Mouse (Mus musculus) naive thymus-derived CD4-positive, alpha-beta T cell, adult 2 months (primary cell): ENCODE measurements around the gene Tle3.

Experiments
- DNase-seq: peaks from one replicate; pipeline ENCODE4 v3.0.0-alpha.2; 2011; ENCODE audit warnings: low read depth

Gene Tle3

DNA sequence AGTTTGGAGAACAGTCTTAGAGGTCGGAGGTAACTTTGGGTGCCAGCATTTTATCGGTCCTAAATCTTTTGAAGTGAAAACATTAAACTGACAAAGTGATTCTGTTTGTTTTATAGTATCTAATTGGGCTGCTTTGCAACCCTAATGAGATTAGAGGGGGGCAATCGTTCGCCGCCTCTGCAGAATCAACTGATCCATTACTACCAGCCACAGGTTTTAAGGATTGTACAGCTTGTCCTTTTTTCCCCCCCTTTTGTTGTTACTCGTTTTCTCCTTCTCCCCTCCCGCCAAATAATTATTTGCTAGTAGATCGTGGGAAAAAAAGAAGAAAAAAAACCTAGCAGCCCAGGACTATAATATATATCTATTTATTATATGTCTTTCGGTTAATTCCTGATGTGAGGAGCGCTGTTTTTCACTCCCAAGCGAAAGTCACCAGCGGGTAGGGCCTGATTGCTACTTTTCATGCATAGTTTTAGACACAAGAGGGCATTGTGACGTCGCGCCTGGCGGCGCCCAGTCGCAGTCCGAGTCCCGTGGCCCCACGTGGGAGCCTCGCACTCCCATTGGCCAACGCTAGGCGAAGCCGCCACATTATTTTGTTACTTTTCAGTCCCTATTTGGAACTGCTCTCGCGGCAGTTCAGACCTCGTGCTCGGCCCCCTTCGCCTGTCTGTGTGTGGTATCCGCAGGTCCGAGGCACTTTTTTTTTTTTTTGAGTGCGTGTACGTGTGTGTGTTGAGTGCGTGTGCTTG lies at the start of gene Tle3:
Tle3 (plus strand) TSS at position 612 of the 755 bp plus-strand sequence.
- DNase-seq, result peak; percentile 98

DNA sequence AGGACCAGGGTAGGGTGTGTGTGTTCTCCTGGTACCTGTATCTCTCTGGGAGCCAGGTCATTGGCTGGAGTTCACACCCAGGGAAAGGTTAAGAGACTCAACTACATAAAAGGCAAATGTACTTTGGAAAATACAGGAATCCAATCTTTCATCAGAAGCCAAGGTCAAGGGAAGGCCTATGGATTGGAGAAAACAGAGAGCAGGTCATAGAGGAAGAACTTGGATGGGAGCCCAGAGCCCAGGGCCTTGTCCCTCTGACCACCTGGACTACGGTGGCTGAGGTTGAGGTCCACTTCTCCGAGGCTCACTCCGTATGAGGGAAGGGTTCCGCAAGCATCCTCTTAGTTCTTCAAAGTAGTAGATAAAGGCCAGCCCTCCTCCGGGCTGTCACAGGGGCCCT lies 48.9 kb upstream of the Tle3 start:
- DNase-seq, result no peak

- no peak for DNase-seq
Measured at GRCm38 (mm10) chr9:61323879-61324278, 48.3 kb upstream of the Tle3 start.

DNA sequence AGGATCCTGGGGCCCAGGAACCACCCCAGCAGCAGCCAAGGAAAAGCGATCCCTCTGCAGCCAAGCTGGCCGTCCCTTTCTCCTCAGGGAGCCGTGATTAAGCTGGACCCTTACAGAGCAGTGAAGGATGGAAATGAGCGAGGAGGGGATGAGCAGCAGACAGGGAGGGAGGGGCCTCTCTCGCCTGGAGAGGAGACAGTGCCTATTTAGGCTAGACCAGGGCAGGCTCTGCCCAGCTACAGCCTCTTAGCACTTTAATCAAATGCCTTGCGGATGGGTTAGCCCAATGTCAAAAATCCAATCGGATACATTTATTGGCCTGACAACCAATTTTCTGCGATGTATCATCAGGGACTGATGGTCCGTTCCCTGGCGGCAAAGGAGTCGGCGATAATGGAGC lies 47.8 kb upstream of the Tle3 start:
- no peak for DNase-seq

DNA sequence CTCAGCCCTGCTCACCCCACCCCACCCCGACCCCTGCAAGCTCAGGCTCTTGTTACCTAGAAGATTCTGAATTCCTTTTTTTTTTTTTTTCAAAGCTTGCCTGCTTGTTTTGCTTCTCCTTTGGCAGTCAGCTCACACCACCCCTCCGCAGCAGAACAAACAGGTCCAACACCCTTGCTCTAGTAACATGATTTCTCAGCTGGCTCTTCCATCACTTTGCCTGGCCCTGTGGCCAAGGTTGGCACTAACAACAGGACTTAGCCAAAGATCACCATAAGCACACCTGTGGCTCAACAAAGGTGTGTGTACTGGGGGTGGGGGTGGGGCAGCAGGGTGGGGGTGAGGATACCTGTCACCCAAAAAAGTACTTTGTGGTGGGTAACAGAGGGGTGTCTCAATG lies 47.2 kb upstream of the Tle3 start:
- no peak for DNase-seq

GRCm38 (mm10) chr9:61325931-61326351 lies 46.2 kb upstream of the Tle3 start:
- DNase-seq, result no peak

DNA sequence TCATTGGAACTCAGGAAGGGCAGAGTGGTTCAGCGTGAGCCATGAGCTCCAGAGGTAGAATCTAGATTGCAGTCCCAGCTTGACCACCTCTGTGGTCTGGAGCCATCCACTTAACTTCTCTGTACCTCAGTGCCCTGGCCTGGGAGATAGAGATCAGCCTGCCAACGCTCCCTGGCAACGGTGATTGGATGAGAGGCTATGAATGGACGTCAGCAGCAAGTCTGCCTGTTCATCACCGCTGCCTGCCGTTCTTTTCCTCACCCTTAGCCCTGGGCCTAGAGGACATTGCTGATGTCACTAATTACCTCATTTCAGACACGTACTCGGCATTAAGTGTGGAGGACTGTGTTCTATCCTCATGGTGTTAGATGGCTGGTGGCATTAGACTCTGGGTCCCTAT lies 45.2 kb upstream of the Tle3 start:
- no peak for DNase-seq

GRCm38 (mm10) chr9:61328173-61328572 lies 44.0 kb upstream of the Tle3 start:
- DNase-seq, result no peak

DNA sequence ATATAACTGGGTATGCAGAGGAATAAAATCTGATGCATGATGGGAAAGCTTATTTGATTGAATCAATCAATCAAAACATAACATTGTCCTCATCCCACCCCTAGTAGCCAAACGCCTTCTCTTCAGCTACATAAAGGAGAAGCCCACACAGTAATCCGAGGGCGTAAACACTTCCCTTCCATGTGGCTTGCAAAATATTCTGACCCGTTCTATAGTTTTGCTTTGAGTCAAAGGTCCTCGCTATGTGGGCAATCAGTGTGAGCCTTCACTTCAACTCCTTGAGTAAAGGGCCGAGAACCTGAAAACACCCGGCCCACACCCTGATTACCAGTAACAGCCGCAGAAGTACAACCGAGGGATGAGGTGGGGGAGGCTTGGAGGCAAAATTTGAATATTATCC lies 41.4 kb upstream of the Tle3 start:
- DNase-seq, result no peak

GRCm38 (mm10) chr9:61332226-61332936 lies 39.8 kb upstream of the Tle3 start:
- peak; percentile 23 for DNase-seq

DNA sequence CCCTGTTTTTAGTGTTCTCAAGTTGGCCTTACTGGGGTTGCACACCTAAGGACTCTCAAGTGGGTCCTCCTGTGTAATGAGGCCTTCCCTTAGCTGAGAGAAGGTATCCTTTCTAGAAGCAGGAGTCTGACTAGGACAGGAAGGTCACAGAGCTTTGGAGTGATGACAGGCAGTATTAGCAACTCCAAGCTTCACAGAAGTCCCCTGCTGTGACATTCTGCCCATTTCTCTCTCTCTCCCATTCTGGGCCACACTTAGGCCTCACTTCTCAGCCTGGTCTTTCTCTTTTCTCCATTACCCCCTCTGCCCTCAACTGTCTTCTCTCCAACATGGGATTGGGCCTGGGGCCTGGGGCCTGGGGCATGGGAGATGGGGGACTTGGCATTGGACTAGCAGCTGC lies 36.0 kb upstream of the Tle3 start:
- DNase-seq, result no peak

DNA sequence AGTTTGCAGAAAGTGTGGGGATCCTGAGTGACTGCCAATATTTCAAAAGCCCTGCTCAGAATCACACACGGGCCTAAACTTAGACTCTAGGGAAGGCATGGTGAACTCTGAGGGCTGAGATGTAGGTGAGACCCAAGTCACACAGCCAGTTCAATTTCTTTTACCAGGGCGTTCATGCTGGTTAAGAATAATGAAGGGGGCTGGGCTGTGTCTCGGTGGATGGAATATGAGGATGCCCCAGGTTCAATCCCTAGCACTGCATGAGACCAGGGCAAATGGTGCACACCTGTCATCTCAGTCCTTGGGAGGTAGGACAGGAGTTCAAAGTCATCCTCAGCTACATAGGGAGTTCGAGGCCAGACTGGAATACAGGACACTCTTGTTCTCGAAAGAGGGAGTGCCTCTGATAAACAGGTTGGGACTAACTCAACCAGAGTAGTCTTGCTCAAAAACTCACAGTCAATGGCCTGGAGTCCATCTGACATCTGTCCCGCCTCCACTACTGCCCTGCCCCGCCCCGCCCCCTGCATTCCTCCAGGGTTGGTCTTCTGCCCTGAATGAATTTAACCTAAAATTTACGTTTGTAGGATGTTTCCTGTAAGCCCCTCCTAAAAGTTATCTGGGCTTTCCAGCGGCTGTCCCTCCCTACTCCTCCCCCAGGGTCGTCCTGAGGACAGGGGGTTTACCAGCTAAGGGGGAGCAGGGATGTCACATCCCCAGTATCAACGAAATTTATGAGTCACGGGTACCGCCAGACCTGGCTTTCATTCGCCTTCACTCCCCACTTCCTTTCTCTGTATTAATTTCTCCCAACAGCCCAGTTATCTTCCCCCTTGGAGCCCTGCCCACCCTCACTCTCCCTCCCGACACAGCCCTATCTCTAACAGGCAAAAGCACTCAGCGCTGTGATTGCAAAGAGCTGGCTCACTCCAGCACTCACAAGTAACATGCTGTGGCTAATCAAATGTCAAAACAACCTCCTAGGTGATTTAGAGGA lies 35.3 kb upstream of the Tle3 start:
- DNase-seq, result no peak

DNA sequence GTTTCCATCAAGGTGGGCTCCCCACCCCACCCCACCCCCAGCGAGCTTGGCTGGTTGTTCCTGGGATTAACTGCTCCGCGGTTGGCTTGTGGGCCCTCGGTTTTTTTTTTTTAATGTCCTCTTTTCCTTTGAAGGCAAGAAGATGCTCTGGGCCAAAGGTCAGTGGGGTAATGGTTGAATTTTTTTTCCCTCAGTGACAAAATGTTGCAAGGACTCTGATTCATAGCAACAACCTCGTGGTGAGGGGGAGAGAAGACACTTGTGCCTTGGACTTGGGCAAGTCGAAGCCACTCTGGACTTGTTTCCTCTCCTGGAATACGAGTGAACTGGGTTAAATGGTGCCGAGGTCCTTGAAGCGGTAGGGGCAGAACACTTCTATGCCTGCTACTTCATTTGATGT lies 34.5 kb upstream of the Tle3 start:
- DNase-seq, result no peak

DNA sequence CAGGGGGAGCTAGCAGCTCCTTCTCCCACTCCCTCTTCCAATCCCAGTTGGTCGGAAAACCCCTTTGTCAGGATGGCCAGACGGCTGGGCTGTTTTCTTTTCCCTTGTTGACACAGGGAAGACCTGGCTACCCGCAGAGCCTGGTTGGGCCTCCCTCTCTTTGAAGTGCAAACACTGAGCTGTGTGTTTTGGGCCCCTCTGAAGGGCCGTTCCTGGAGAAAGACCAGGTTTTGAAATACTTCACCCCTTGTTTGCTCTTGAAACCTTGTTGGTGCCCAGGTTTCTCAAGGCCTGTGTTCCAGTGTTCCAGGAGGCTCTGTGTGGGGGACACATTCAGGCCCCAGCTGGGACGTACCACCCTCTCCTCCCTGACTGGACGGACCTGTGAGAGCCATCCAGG lies 32.9 kb upstream of the Tle3 start:
- DNase-seq, result no peak

GRCm38 (mm10) chr9:61340333-61340732 lies 31.8 kb upstream of the Tle3 start:
- DNase-seq, result no peak

GRCm38 (mm10) chr9:61342297-61342696 lies 29.9 kb upstream of the Tle3 start:
- DNase-seq, result no peak

- DNase-seq, result no peak
Measured at GRCm38 (mm10) chr9:61344684-61345083, 27.5 kb upstream of the Tle3 start.

DNA sequence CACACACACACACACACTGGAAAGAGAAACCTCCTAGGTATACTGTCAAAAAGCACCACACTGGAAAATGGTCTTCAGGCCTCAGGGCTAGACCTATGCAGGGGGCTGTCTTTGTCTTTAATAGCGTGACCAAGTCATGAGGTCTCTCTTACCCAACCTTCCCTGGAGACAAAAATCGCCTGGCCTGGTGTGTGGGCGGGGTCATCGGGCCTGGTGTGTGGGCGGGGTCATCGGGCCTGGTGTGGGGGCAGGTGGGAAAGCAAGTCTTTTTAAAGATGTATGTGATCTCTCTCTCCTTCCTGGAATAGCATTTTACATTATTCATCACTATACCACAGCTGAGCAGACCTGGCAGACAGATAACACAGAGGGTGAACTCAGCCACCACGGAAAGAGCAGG lies 25.2 kb upstream of the Tle3 start:
- no peak for DNase-seq

DNA sequence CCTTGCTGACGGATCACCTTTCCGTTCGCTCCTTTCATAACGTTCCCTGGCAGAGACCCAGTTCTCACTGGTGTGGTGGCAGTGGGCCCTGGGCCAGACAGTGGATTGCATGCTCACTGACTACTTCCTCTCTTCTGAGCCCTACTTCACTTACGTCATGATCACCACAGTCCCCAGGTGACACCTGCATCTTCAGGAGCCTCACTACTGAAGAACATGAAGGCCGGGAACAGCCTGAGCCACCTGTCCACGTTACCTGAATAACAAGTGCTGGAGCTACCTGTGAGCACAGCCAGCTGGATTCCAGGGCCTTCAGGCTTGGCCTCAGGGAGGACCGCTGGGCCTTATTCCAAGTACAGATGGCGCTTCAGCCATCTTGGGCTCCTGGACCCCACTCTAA lies 24.1 kb upstream of the Tle3 start:
- no peak for DNase-seq

GRCm38 (mm10) chr9:61348616-61349015 lies 23.6 kb upstream of the Tle3 start:
- no peak for DNase-seq

DNA sequence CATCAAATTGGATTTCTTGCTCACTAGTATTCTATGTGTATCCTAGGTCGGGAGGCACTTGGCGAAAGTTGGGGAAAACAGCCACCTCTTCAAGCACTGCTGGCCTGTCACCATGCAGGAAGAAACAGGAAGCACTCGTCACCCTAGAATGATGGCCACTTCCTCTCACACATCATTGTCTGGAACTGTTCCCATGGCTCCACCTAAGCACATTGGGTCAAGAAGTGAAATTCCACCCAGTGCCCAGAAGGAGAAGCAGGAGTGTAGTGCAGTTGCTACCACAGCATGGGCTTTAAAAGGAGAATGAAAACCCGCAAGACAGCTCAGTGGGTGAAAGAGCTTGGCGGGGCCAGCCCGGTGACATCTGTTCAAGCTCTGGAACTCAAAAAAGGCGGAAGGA lies 22.5 kb upstream of the Tle3 start:
- DNase-seq, result peak; percentile 13

- DNase-seq, result no peak
Measured at GRCm38 (mm10) chr9:61351164-61351563, 21.0 kb upstream of the Tle3 start.

- no peak for DNase-seq
Measured at GRCm38 (mm10) chr9:61358933-61359332, 13.2 kb upstream of the Tle3 start.
